Mouse (Mus musculus) ovary, postnatal 36 days (tissue): ENCODE results near the gene Il12rb1.
"Not testable (repeated sequence)": the region's sequence is repeated elsewhere in the genome, so short reads cannot be mapped to it uniquely, and the experiment has no call there.

Source experiments
- DNase-seq: peaks from one replicate; pipeline ENCODE4 v3.0.0; 2022; ENCODE audit warnings: low spot score, mixed read lengths

Il12rb1 gene

DNA sequence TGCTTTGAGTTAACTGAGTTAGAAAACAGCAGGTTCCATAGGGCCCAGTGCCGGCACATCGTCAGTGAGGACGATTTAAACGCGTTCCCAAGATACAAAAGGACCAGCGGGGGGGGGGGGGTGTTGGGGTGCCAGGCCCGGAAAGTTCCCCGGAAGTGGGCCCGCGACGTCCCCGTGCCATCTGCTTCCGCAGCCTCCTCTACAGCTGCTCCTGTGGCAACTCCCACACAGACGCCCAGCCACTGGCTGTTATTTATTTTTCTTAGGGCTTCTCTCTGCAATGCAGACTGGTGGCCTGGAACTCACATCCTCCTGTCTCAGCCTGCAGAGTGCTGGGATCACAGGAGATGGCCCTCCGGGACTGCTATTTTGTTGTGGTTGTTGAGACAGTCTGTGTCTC is 7.1 kb upstream of the Il12rb1 start:
- no peak for DNase-seq

DNA sequence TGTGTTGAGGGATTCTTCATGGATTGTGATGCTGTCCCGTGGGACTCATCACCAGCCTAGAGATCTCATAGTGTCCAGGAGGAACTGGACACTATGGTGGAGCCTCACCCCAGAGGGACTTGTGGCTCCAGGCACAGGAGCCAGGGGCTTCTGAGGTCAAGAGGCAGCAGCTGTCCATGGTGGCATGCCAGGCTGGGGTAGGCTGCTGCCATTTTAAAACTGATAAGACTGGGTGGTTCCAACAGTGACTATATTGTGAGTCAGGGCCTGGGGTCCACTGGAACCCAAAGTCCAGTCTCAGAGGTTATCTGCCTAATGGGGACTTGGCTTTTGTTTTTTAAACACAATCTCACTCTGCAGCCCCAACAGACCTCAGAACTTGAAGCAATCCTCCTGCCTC is 6.4 kb upstream of the Il12rb1 start:
- DNase-seq: no peak

DNA sequence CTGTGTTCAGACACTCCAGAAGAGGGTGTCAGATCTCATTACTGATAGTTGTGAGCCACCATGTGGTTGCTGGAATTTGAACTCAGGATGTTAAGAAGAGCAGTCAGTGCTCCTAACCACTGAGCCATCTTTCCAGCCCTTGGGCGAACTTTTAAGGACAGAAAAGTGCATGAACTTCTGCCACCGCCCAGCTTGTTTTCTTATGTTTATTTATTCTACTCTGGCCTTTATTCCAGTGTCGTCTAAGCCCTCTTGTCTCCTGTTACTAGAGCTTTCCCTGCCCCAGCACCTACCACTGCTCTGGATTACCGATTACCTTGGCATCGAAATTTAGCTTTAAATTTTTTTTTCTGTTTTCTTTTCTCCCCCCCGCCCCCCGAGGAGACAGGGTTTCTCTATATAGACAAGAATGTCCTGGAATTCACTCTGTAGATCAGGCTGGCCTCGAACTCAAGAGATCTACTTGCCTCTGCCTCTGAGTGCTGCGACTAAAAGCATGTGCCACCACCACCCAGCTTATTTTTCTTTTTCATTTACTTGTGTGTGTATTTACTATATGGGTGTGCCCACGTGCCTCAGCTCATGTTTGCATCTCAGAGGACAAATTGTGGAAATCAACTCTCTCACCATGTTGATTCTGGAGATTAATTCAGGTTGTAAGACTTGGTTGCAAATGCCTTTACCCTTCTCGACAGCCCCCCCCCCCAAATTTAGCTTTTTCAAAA is 5.3 kb upstream of the Il12rb1 start:
- no peak for DNase-seq

DNA sequence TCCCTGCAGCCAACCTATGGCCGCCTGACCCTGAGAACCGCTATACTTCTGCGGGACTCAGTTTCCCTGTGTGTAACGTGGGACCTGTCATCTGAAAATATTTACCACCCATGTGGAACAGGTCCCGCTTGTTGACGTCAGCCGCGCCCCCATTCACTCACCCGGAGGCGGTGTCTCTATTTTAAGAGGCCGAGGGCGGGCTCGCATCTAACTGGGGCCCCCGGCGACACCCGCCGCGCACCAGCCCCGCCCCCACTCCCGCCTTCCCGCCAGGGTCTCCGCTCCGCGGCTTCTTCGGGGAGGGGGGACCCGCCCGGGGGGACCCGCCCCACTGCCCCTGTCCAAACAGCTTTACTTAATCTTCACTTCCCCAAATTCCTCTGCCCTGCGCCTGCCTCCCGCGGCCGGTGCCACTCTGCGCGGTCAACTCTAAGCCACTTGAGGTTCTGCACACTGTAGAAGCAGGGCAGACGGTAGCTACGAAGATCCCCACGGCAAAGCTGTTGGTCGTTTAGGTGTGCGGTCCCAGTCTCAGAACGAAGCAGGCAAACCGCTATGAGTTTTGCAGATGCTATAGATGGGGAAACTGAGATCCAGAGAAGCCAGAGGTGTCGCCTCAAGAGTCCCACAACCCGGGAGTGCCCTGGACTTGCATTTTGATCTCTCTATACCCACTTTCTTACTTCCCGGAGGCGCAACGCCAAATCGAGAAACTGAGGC is 4.3 kb upstream of the Il12rb1 start:
- DNase-seq: peak; percentile 46

DNA sequence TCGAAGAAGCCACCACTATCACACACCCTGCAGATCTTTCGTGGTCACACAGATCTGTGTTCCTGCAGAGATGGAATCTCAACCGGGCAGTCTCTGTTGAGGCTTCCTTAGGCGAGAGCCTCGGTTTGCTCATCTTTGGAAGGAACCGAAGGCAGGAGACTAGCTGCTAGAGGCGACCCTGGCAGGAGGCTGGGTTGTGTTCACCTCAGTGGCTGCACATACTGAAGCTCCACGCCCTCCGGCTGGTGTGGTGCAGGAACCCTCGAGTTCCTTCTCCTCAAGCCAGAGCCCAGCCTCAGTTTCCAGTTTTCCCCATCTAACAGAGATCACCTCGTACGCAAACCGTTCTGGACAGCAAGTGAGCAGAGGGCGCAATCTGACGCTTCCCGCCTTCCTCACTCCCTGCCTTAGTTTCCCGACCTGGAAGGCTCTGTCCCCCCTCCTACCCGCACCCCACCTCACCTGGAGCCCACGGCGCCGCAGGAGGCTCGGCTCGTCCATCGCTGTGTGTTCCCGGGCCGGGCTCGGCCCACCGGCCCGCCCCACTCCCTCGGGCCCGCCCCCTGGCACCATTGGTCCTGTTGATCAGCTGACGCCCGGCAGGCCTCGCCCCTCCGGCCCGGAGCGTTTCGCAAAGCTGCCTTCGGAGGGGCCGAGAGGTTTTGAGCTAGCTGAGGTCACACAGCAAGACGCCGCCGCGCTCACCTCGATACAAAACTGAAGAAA is 3.6 kb upstream of the Il12rb1 start, which contains the start of gene Mast3:
Gene Mast3, minus strand, starts transcription at position 574 of the 726 bp plus-strand sequence.
- peak; percentile 84 for DNase-seq

DNA sequence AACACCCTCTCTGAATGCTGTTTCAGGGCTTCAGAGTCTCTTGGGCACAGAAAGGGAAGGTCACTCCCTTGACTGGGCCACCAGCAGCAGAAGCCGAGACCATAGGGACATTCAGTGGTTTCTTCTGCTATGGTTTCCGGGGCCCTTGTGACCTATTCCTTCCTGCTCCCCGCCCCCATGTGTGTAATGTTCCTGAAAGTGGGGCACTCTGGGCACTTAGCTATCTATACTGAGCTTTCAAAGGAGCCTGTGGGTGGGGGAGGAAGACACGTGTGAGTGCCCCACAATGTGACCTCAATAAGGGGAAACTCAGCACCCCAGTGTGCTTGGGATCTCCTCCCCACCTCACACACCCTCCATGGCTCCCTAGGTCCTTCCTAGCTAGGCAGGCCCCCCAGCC is 1.7 kb upstream of the Il12rb1 start:
- no peak for DNase-seq

DNA sequence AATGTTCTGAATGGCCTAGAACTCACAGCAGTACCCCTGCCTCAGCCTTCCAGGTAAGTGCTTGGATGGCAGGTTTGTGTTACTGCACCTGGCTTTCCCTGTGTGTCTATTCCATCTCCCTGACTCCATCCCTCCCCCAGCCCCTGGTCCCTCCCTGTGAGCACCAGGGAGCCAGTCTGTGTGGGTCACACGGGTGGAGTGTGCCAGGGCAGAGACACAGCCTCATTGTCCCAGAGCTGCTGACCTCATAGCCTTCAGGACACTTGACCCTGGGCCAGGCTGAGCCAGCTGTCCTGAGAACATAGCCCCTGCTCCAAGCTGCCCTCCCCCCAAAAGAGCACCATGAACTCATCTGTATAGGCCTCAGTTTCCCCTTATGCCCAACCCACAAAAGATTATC is 945 bp upstream of the Il12rb1 start:
- no peak for DNase-seq

DNA sequence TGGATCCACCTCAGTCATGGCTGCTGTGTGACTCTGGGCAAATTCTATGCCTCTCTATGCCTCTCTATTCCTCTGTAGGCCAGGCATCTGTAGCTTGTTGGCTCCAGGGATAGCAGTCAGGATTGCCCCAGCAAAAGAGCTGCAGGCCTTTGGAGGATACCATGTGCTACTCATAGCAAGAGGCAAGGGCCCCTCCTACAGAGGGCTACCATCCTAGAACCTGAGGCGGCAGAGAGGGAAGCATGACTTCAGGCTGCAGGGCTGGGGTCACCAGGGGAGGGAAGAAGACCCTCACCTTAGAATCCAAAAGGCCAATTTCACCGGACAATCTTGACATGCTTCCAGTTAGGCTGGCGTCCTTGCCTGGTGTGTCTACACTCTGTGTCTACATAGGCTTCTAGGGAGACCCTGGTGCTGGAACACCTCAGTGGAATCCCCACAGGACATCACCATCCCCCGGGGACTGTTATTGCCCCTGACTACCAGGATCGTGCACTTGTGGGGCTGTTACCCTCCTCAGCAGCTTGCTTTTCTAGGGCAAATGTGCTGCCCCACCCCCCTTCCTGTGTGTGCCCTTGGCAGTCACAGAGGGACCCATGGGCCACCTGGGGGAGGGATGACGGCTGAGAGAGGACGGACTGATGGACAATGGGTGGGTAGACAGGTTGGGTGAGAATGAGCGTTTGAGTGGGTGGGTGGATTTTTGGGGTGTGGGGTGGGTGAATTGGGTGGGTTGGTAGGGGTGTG is 879 bp downstream of the Il12rb1 start:
- DNase-seq: no peak

DNA sequence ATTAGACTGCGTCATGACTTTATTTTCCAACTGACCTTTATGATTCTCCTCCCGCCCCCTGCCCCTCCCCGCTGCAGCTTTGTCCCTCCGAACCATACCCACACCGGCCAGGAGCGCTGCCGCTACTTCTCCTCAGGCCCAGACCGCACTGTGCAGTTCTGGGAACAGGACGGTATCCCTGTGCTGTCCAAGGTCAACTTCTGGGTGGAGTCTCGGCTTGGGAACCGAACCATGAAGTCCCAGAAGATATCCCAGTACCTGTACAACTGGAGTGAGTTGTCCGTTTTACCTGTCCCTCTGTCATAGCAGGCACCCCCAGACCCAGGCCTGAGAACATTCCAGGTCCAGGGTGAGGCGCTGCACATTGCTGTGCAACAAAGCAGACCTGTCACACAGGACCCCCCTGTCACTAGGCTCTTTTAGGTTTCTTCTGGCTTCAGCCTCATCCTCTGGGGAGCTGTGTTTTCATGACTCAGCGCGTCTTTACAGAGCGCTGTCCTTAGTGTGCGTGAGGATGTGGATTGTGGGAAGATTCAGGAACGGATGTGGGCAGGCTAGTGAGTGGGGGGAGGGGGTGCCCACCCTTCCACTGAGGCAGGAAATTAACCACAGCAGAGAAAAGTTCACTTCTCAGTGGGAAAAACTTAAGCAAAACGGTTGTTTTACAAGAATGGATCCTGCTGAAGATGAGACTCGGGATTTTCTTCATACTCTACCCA is 2.9 kb downstream of the Il12rb1 start:
- DNase-seq: no peak

DNA sequence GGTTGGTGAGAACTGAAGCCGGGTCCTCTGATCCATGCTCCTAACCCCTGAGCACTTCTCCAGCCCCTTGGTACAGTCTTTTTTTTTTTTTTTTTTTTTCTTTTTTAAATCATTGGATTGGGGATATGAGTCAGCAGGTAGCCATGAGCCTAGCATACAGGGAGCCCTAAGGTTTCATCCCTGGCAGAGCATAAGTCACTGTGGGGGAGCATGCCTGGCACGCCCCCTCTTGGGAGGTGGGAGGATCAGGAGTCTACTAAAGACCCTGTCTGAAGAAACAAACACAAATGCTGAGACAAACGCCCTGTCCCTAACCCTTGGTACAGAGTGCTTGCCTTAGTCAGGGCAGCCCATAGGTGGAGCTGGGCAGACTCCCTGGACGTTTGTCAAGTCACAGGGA is 3.8 kb downstream of the Il12rb1 start:
- no peak for DNase-seq

DNA sequence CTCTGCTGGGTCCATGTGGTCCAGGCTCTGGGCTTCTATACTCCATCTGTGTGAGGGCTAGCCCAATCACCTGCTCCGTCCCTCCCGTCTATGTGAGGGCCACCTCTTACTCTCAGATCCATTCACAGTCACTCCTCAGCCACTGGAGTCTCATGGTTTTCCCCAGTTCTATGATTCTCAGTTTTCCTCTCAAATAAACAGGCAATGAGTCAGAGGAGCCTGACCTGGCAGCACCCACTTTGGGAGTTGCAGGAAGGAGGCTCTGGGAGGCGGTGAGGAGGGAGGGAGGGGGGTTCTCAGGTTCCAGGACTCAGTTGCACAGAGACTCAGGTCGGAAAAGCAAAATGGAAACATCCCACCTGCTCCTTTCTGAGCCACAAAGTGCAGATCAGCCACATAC is 4.6 kb downstream of the Il12rb1 start:
- no peak for DNase-seq

DNA sequence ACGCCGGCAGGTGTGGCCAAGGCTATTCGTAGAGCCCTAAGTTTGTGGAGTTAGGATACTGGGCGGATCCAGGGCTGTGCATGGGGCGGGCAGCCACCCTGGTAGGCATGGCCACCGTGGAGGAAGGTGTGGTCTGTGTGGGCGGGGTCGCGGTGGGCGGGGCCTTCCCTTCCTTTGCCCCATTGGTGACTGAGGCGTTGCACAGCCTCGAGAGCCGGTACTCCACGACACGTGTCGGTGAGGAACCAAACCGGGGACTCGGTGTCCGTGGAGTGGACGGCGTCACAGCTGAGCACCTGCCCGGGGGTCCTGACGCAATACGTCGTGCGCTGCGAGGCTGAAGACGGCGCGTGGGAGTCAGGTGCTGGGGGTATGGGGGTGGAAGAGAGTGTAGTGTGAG is 8.4 kb downstream of the Il12rb1 start:
- no peak for DNase-seq

DNA sequence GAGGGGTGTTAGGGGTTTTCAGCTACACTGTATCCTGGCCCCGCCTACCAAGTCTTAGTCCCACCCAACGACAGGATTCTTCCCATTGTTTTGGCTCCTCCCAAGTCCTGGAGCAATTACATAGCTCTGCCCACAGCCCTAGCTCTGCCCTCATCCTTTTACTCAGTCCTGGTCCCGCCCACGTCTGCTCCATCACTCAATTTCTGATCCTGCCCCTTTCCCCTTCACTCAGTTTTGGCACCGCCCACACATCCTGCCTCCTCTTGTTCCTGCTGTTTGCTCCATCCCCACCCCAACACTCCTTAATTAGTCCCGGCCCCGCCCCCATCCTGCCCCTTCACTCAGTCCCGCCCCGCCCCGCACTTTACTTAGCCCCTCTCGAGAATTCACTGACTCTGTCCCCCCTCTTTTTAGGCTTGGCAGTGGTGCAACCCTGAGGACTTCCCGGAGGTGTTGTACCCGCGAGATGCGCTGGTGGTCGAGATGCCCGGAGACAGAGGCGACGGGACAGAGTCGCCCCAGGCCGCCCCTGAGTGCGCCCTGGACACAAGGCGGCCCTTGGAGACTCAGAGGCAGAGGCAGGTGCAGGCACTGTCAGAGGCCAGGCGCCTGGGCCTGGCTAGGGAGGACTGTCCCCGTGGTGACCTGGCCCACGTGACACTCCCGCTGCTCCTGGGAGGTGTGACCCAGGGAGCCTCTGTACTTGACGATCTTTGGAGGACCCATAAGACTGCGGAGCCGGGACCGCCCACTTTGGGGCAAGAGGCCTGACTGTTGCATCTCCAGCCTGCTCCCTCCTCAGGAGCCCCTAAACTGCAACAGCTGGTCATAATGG is 12.1 kb downstream of the Il12rb1 start:
- peak; percentile 34 for DNase-seq

DNA sequence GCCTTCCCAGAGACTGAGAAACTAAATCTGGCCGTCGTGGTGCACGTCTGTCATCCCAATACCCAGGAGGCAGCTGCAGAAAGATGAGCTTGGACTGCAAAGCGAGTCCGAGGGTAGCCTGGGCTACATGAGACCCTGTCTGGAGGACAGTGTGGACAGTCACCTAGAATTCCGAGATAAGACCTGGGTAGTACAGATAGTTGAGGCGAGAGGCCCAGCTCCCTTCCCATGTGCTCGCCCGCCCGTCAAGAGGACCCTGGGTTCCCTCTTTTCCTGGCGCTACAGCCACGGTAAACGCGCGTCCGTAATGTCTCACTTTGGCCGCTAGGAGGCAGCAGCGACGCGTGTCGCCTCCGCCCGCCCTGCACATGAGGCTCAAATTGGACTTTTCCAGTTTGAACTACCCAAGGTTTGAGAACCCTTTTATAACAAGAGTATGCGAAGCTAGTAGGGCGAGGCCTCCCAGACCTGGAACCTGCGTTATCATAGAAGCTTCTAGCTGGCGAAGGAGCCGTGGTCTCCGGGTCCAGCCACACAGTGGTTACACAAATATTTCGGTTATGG is 13.2 kb downstream of the Il12rb1 start:
- peak; percentile 70 for DNase-seq

DNA sequence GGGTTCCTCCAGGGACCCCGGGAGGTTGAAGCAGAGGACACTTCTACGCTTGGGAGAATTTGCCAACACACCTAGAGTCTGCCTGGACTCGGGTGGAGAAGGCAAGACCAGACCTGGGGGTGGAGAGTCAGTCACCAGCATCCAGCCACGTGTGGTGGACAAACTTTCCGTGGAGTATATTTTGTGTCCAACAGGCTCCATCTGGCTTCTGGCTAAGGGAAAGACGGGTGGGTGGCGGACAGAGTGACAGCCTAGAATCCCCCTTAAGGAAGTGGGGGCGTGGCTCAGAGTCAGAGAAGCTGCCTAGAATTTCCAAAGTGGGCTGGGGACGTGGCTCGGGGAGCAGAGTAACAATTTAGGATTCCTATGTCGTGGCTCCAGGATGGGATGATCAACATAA is 13.7 kb downstream of the Il12rb1 start:
- DNase-seq: no peak

DNA sequence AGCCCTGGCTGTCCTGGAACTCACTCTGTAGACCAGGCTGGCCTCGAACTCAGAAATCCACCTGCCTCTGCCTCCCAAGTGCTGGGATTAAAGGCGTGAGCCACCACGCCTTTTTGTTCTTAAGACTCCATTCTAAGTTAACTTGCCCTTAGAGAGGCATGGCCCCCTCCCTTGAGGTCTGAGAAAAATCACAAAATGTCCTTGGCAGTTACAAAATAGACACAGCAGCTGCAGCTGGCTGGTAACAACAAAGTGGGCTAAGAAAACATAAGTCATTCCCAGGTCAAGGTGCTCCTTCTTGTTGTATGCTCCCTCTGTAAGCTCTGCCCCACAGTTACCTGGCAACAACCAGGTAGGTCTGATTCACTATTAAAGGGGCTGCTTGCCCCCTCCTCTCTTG is 14.3 kb downstream of the Il12rb1 start:
- not testable (repeated sequence) for DNase-seq

DNA sequence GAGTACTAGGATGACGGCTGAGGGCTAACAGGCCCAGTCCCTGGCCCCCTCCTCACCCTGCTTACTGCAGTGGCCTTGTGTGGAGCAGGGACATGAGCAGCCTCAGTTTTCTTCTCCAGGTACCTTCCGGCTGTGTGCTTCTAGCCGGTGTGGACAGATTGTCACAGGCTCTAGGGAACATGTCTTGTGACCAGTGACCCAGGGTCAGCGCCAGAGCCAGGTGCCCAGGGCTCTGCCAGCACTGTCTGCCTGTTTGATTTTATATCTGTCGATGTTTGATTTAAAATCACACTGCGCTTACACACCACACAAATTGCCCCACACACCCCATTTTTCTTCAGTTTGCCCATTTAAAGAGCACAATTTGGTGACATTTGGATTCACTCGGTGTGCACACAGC is 15.6 kb downstream of the Il12rb1 start:
- no peak for DNase-seq

DNA sequence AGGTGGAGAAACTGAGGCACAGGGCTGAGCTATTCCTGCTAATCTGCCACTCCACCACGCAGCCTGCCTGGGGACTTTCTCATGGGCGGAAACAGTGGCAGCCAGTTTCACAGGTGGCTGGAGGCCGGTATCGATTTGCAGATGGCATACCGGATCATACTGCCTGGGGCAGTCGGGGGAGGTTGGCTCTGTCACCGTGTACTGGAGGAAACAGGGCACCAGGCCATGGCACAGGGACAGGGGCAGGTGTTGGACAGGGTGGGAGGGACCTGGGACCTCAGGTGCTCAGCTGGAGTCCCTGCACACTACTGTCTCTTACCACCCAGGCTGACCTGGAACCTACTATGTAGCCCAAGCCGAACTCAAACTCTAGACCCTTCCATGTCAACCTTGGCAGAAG is 17.6 kb downstream of the Il12rb1 start:
- no peak for DNase-seq

DNA sequence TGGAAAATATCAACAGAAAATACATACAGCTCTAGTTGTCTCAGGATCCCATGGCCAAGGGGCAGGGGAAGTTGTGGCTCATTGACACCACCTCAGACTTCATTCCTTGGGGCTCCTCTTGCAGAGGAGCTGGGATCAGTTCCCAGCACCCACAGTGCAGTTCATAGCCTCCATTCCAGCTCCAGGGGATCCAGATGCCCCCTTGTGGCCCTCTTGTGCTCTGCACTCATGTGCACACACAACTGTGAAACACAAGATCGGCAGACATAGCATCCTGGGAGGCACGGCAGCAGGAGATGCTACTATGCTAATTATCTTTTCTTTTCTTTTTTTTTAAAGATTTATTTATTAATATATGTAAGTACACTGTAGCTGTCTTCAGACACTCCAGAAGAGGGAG is 18.8 kb downstream of the Il12rb1 start:
- no peak for DNase-seq

DNA sequence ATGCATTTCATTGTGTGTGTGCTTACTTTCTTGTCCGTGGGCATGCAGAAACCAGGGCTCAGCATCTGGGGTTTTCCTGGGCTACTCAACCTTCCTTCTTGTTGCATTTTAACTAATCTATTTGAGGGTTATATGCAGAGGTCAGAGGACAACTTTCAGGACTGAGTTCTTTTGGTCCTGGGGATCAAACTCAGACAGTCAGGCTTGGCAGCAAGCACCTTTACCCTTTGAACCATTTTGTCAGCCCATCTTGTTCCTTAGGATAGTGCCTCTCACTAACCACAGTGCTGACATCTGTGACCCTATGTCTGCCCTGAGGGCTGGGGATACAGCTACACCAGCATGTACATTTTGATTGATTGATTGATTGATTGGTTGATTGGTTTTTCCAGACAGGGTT is 19.5 kb downstream of the Il12rb1 start:
- DNase-seq: no peak
